Mouse (Mus musculus): ENCODE measurements at regions not wholly inside any gene's neighbourhood (a gene's known extent, or its start where the extent isn't known, plus 50 kb on each side); places are given as distances from the start of the nearest gene placed in this dataset.
"Not testable (repeated sequence)": the region's sequence is repeated elsewhere in the genome, so short reads cannot be mapped to it uniquely, and the experiment has no call there.

GRCm38 (mm10) chr9:92661938-92662337 lies 119.9 kb downstream of the Plod2 start:
- no peak for DNase-seq

DNA sequence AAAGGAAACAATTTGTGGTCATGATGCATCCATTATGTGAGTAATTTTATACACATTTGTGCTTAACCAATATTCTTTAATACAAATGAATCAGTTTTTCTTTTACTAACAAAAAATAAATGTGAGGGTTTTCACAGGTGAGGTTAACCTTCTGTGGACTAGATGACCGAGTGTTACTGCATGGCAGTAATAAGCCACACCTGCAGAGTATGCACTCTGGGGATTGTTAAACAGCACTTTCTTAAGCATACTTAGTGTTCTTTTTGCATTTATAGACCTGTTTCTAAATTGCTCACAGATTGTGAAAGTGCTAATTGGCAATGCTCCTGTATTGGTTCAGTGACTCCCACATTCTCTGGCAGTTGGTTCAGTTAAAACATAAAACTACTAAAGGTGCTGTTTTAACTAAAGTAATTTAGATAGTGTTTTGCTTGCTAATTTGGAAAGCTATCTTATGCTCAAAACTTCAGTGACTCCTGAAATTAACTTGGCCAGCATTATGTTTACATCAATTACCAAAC lies 125.4 kb downstream of the Plod2 start:
- no peak for DNase-seq

DNA sequence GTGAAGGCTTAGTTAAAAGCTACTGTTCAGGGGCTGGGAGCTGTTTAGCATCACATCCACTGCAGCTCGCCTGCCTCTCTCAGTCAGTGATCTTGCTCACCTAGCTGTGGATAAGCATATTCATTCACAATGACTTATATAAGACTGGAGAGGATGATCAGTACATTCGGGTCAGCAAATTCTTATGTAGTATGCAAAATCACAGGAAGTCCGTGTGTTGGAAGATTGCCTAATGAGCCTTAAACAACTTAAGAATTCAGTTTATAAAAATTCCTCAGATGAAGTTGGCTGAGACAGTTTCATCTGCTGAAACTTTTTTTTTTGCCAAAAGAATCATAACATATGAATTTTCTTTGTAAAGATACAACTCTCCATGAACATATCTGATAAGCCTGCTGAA lies 129.9 kb downstream of the Plod2 start:
- DNase-seq = no peak

GRCm38 (mm10) chr9:92694361-92695016 lies 152.5 kb downstream of the Plod2 start:
- DNase-seq = no peak

DNA sequence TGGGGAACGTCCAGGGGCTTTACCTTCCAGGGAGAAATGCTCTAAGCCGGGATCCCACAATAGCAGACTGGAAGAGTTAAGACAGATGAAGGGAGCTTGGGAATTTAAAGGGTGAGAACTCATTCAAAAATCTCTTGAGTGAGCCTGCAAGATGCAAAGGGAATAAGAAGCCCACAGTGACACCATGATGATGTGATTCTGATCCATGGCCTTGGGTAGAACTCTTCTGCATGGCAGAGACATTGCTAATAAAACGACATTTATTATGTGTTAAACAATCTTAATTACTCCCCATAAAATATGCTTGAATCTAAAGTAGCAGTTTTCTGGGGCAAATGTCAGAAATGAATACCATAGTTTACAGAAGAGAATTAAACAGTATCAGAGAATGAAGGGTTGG lies 155.9 kb downstream of the Plod2 start:
- no peak for DNase-seq

GRCm38 (mm10) chr9:92704752-92705151 lies 162.7 kb downstream of the Plod2 start:
- no peak for DNase-seq

DNA sequence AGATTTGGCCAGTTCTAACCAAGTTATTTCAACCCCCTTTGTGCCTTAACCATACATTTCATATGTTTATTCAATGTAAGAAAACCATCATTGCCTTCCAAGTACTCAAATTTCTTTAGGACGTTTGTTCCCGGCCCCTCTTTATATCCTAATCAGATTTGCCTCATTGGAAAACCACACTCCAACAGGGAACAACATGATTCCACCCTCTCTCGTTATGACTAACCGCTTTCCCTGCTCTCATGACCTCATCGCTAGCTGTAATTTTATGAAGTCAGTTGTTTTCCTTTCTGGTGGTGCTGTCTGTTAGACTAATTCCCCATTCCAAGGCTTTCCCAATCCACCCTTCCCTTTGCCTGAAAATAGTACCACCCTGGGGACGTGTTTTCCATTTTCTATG lies 165.0 kb downstream of the Plod2 start:
- no peak for DNase-seq

- no peak for DNase-seq
Measured at GRCm38 (mm10) chr9:92717176-92717575, 175.2 kb downstream of the Plod2 start.

GRCm38 (mm10) chr9:92718337-92718736 lies 176.3 kb downstream of the Plod2 start:
- no peak for DNase-seq

GRCm38 (mm10) chr9:92719251-92719650 lies 177.2 kb downstream of the Plod2 start:
- DNase-seq = no peak

DNA sequence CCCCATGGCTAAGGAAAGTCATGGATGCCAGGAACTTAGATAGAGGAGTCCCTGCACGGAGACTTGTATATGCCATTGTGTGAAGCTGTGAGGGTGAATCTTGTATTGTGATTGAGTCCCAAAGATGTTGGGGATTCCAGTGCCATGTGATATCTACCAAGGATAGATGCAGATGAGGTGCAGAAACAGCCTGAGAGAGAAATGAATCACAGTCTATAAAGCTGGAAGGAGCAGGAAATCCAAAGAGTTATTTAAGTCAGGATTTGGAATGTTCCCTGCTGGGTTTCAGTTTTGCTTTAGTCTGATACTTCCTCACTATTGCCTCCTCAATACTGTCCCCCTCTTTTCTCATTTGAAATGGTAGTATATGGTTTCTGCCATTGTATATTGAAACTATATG lies 186.8 kb downstream of the Plod2 start:
- DNase-seq = no peak

GRCm38 (mm10) chr9:92731396-92731795 lies 189.4 kb downstream of the Plod2 start:
- no peak for DNase-seq

DNA sequence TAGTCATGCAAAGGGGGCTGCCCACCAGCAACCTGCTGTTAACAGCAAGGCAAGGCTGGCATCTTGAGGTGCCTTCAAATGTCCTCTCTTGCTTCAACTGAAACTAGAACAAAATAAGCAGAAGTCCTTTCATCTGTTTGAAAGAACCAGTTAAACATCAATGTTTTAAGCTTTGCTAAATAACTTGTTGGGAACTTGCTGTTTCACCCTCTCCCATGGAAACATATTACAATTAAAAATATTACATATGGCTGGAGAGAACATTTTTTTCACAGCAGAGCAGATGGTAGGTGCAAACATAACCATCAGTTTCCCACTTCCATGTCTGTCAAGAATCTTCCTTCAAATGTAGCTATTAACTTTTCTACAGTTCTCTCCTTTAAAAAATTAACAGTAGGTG lies 225.5 kb downstream of the Plod2 start:
- DNase-seq = no peak

DNA sequence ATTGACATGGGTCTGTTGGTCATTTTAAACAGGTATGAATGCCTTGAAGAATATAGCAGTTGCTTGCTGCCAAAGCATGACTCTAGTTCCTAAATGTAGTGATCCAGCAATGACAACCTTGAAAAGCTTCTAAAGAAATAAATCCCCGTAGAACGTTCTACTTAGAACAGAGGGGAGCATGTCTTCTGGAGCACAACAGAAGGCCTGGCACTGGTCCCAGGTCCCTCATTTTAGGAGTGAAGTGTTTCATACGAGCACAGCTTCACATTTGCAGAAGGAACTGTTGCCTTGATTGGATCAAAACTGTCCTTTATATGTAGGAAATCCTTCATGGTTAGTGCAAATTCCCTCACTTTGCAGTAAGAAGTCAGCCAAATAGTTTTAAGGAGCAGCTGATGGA lies 226.4 kb downstream of the Plod2 start:
- DNase-seq = no peak

- no peak for DNase-seq
Measured at GRCm38 (mm10) chr9:92769528-92769927, 227.5 kb downstream of the Plod2 start.

GRCm38 (mm10) chr9:92771002-92771401 lies 229.0 kb downstream of the Plod2 start:
- no peak for DNase-seq

GRCm38 (mm10) chr9:92771716-92772115 lies 229.7 kb downstream of the Plod2 start:
- no peak for DNase-seq

DNA sequence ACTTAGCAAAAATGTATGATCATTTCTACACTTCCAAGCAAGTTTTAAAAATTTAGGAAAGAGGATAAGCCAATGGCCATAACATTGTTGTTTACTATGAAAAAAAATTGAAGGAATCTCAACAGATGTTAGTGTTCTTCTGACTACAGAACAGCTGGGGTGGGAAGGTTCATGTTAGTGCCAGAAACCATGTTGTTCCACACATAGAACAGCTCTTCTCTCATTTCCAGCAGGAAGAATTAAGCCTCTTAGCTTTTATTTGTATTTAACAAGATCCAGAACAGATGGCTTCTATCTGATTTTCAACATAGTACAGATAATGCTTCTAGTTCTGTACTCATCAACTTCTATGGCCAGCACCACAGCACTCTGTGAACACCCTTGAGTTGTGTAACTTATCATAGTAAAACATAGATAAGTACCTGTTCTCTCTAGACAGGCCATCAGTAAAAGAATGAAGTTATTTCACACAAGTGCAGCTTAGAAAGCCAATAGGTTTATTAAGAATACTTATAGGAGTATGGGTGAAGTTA lies 241.0 kb downstream of the Plod2 start:
- no peak for DNase-seq

DNA sequence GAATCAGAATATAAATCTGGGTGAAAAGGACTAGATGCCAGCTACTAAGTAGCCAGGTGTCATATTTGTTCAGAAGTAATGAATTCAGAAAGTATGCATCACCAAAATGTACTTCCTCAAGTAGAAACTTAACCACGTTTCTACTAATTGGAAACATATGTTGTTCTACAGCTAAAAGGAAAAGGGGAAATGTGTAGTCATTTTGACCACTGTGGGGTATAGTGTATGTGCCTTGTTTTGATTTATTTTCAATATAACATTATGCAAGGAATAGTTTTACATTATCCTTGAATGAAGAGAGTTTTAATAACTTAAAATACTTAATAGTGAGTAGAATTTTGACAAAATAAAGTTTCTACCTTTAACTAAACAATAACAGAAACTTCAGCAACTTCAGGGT lies 257.7 kb downstream of the Plod2 start:
- DNase-seq = no peak

GRCm38 (mm10) chr9:92809469-92809868 lies 267.4 kb downstream of the Plod2 start:
- no peak for DNase-seq

- DNase-seq = no peak
Measured at GRCm38 (mm10) chr9:92820721-92821120, 278.7 kb downstream of the Plod2 start.

GRCm38 (mm10) chr9:92826708-92827353 lies 284.8 kb downstream of the Plod2 start:
- no peak for DNase-seq

- not testable (repeated sequence) for DNase-seq
Measured at GRCm38 (mm10) chr9:92836156-92836555, 294.1 kb downstream of the Plod2 start.

DNA sequence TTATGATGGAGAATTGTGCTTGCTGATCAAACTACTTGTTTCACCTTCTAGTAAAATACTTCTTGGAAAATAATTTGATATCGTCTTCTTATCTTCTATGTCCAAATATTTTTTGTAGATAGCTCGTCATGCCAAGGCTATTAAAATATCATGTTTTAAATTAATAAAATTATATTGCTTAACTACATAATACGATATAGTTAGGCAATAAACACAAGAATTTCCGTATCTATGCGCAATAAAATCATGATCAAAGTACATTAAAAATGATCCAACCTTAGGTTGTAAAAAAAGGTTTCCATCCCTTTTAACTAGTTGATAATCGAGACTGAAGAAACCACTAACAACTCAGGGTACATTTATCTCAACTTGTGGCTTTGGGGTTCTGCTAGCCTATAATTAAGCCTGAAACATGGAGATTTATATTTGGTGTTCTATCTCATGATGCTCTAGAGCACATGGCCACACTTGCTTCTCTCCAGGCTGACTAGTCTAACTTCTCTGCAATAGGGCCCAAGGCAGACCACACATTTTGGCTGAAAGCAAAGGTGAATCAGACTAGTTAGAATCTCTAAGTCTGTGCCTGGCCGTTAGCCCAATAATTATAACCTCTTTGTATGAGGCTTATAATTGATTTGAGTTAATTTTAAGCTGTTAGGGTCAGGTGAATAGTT lies 314.5 kb downstream of the Plod2 start:
- no peak for DNase-seq

Measured in cerebellum, adult 8-10 months (tissue).